Mouse (Mus musculus) stomach, adult 2 months (tissue): Measurements from ENCODE around the gene Cpsf4l. TPM values are rescaled to one million over a fixed set of nuclear protein-coding genes. Genes with fewer than 3 reads are reported as not detected.

Experiments used
- polyA plus RNA-seq: library from polyadenylated mRNA; depleted of rRNA; stranded (reverse); fragments of >200 nt; gene quantifications from 2 replicates; pipeline ENCODE4 v1.2.3, GENCODE M21; 2012; rRNA removed

The Cpsf4l gene
- polyA plus RNA-seq = 0.12 and 0.18 TPM in 2 replicates

DNA sequence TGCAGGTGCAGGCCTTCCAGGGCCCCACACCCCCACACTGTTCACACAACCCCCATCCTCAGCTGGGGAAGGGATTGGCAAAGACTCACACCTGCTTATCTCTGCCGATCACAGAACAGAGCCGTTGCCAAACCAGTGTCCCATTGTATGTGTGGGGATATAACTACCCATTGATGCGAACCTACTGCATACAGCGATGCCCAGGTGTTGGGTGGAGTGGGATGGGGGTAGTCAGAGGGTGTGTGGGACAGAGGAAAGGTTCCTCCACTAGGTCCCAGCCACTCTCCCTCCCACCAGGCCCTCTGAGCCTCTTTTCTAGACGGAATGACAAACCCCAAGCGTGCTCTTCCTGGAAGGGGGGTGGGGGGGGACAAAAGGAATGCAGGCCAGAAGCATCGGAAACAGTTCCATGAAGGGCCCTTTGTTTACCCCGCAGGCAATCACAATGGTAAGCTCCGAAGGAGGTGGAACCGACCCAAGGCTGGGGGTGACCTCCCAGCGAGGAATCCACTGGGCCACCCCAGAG is at the start of gene Cpsf4l:
Gene Cpsf4l, minus strand, starts transcription at position 287 of the 526 bp plus-strand sequence.

GRCm38 (mm10) chr11:113751484-113752084 is 41.8 kb upstream of the Cpsf4l start, which contains the start of gene Cdc42ep4:
Gene Cdc42ep4, minus strand, starts transcription at chr11:113751881.

GRCm38 (mm10) chr11:113683957-113684706 is 25.7 kb downstream of the Cpsf4l start, which contains the start of the genes Fam104a and D11Wsu47e:
Gene Fam104a, minus strand, starts transcription at chr11:113684155.
Gene D11Wsu47e, plus strand, starts transcription at chr11:113684412.

GRCm38 (mm10) chr11:113649353-113650210 is 60.2 kb downstream of the Cpsf4l start, which contains the start of gene Slc39a11:
Gene Slc39a11, minus strand, starts transcription at chr11:113650079.

DNA sequence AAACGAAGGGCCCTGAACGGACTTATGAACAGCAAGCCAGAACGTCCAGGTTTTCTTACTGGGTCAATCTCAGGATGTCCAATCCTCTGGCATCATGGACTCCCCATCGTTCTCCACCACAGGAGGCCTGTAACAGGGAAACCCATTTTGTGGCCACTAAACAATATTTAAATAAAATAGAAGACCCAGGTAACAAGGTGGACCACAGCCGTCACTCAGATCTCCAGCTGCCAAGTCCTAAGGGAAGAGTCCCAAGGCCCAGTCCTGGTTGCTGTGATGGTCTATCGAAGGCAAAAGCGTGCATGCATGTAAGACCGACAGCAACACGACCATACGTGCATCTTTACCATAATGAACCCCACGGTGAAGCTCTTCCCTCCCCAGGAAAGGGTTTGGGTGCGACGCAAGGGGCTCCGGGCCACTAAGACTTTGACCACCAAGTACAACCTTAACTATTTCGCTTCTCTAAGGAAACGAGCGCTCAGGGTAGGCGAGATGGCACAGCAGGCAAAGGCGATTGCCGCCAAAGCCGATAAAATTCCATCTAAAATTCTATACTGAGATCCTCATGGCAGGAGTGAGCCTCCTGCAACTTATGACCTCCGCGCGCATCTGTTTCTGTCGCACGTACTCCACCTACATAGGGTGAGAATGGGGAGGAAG is 61.0 kb downstream of the Cpsf4l start, which contains the start of gene Cog1:
Gene Cog1, plus strand, starts transcription at position 480 of the 663 bp plus-strand sequence.

Other genes starting within 250 kb of the Cpsf4l start
- 7.6 and 8.5 TPM in 2 replicates for gene Sstr2, start 90.7 kb downstream of the Cpsf4l start, polyA plus RNA-seq
- 21.6 TPM in 2 replicates for gene Cog1, start 60.8 kb downstream of the Cpsf4l start, polyA plus RNA-seq
- gene Slc39a11, start 59.9 kb downstream of the Cpsf4l start, polyA plus RNA-seq = 55.2 and 63.8 TPM in 2 replicates
- gene Fam104a, start 25.9 kb downstream of the Cpsf4l start, polyA plus RNA-seq = 20.8 and 30.8 TPM in 2 replicates
- 1.3 and 1.8 TPM in 2 replicates for gene D11Wsu47e, start 25.6 kb downstream of the Cpsf4l start, polyA plus RNA-seq
- gene Cdc42ep4, start 41.9 kb upstream of the Cpsf4l start, polyA plus RNA-seq = 25.0 and 25.4 TPM in 2 replicates